Mouse (Mus musculus): Measurements from ENCODE around the gene Slc35g3. TPM values are rescaled to one million over a fixed set of nuclear protein-coding genes. Genes with fewer than 3 reads are reported as not detected.

Slc35g3 gene
- total RNA-seq, 1 experiment, result 0.22 TPM

DNA sequence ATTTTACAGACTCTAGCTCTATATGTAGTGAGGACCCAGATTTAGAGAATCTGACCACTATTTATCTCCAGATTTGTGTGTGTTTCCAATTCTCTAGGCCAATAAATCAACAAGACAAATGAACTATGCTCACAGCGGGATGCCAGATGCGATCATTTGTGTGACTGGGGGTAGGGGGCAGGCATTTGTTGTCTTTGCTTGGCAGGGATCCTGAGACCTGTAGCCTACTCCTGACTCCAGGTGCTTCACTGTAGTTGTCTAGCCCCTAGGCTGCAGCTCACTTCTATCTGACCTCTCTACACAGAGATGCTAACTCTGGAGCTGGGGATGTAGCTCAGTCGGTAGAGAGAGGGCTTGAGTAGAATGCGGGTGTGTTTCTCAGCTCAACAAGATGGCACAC, 20.1 kb upstream of the Slc35g3 start:
- in situ Hi-C loops (cut with MboI; ENCODE audit: low sequenced_read_pairs in 2 of 2, unreplicated experiment in 2 of 2), result no loop called here
- Histone ChIP-seq H3K4me3 (ENCODE audit: insufficient read depth in 1 of 2, low read depth in 1 of 2, low read length in 2 of 2, poor library complexity in 1 of 2, severe bottlenecking in 1 of 2) (no peak overlapping the region), H3K4me1 (ENCODE audit: control insufficient read depth in 2 of 2, insufficient read depth in 2 of 2, low read length in 2 of 2, poor library complexity in 1 of 2) (peaks cover 3 to 26% of the 10 kb centered on the region in 2 experiments), H3K27ac (ENCODE audit: insufficient read depth, low read depth, low read length, poor library complexity, severe bottlenecking) (no peak overlapping the region), H3K9me3 (ENCODE audit: control insufficient read depth, insufficient read depth, low read depth, low read length) (no peaks in the 10 kb centered on the region), H3K9ac (ENCODE audit: insufficient read depth, low read depth, low read length, poor library complexity, severe bottlenecking) (no peak overlapping the region), H3K36me3 (ENCODE audit: control insufficient read depth, insufficient read depth, low read length, poor library complexity, severe bottlenecking) (no peaks in the 10 kb centered on the region)
- TF ChIP-seq ZC3H11A (IDR thresholded peaks at IDR 0.05; ENCODE audit: borderline replicate concordance, low read depth, low read length), result no peak
- TF ChIP-seq CHD2 (IDR thresholded peaks at IDR 0.05; ENCODE audit: low read depth, low read length), result no peak
- no peak for TF ChIP-seq MAFK (IDR thresholded peaks at IDR 0.05; ENCODE audit: insufficient read depth, low read depth, low read length)
- TF ChIP-seq HCFC1 (IDR thresholded peaks at IDR 0.05; ENCODE audit: borderline replicate concordance, insufficient read depth, low read length), result no peak
- no peak for TF ChIP-seq ZNF384 (IDR thresholded peaks at IDR 0.05; ENCODE audit: low read depth, low read length)
- no peak for DNase-seq (ENCODE audit: low read depth, low spot score)

DNA sequence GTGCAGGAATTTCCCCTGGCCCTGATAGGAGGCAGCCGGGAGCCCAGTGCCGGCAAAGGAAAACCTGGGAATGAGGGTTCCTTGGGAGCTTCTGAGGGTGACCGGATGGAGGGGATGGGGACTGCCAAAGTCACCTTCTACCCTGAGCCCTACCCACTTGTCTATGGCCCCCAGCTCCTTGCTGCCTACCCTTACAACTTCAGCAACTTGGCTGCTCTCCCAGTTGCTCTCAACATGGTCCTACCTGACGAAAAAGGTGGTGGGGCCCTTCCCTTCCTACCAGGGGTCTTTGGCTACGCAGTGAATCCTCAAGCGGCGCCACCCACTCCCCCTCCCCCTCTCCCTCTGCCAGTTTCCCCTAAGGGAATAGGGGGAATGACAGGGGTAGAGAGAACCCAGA, 17.2 kb upstream of the Slc35g3 start:
- in situ Hi-C loops (cut with MboI; ENCODE audit: low sequenced_read_pairs in 2 of 2, unreplicated experiment in 2 of 2), result no loop called here
- Histone ChIP-seq H3K9me3 (ENCODE audit: control insufficient read depth, insufficient read depth, low read depth, low read length) (no peaks in the 10 kb centered on the region), H3K4me3 (ENCODE audit: insufficient read depth in 1 of 2, low read depth in 1 of 2, low read length in 2 of 2, poor library complexity in 1 of 2, severe bottlenecking in 1 of 2) (no peak overlapping the region), H3K36me3 (ENCODE audit: control insufficient read depth, insufficient read depth, low read length, poor library complexity, severe bottlenecking) (no peaks in the 10 kb centered on the region), H3K9ac (ENCODE audit: insufficient read depth, low read depth, low read length, poor library complexity, severe bottlenecking) (no peak overlapping the region), H3K4me1 (ENCODE audit: control insufficient read depth in 2 of 2, insufficient read depth in 2 of 2, low read length in 2 of 2, poor library complexity in 1 of 2) (peaks cover 8 to 33% of the 10 kb centered on the region in 2 experiments), H3K27ac (ENCODE audit: insufficient read depth, low read depth, low read length, poor library complexity, severe bottlenecking) (no peak overlapping the region)
- TF ChIP-seq ZNF384 (IDR thresholded peaks at IDR 0.05; ENCODE audit: low read depth, low read length) (no peak), CHD2 (IDR thresholded peaks at IDR 0.05; ENCODE audit: low read depth, low read length) (no peak), ZC3H11A (IDR thresholded peaks at IDR 0.05; ENCODE audit: borderline replicate concordance, low read depth, low read length) (no peak), HCFC1 (IDR thresholded peaks at IDR 0.05; ENCODE audit: borderline replicate concordance, insufficient read depth, low read length) (no peak), MAFK (IDR thresholded peaks at IDR 0.05; ENCODE audit: insufficient read depth, low read depth, low read length) (no peak)
- DNase-seq (ENCODE audit: low read depth, low spot score), result no peak

DNA sequence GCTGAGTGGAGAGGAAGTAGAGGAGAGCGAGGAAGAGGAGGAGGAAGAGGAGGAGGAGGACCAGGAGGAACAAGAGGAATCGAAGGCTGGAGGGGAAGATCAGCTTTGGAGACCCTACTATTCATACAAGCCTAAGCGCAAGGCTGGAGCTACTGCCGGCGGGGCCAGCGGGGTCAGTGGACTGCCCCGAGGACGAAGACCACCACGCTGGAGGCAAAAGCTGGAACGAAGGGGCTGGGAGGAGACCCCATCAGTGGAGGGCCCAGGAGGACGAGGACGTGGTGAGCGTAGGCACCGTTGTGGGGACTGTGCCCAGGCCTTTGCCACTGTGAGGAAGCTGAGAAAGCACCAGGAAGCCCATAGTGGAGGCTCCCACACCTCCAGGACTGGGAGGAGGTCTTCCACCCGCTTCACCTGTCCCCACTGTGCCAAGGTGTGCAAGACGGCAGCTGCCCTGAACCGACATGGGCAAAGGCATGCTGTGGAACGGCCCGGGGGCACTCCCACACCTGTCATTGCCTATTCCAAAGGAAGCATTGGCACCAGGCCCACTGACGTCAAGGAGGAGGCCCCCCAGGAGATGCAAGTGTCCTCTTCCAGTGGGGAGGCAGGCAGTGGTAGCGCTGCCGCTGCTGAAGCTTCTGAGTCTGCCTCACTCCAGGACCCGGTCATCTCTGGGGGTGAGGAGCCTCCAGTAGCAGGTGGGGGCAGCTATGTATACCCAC, 16.7 kb upstream of the Slc35g3 start:
- no peak for TF ChIP-seq CHD2 (IDR thresholded peaks at IDR 0.05; ENCODE audit: low read depth, low read length)
- no peak for DNase-seq (ENCODE audit: low read depth, low spot score)
- no peaks in the 10 kb centered on the region for H3K9me3 ChIP-seq (ENCODE audit: control insufficient read depth, insufficient read depth, low read depth, low read length)
- no peak overlapping the region for H3K4me3 ChIP-seq (ENCODE audit: insufficient read depth in 1 of 2, low read depth in 1 of 2, low read length in 2 of 2, poor library complexity in 1 of 2, severe bottlenecking in 1 of 2)
- in situ Hi-C loops (cut with MboI; ENCODE audit: low sequenced_read_pairs in 2 of 2, unreplicated experiment in 2 of 2), result no loop called here
- peaks cover 6 to 33% of the 10 kb centered on the region in 2 experiments; a peak in 3 of 4 replicates for H3K4me1 ChIP-seq (ENCODE audit: control insufficient read depth in 2 of 2, insufficient read depth in 2 of 2, low read length in 2 of 2, poor library complexity in 1 of 2)
- no peak overlapping the region for H3K27ac ChIP-seq (ENCODE audit: insufficient read depth, low read depth, low read length, poor library complexity, severe bottlenecking)
- no peaks in the 10 kb centered on the region for H3K36me3 ChIP-seq (ENCODE audit: control insufficient read depth, insufficient read depth, low read length, poor library complexity, severe bottlenecking)
- no peak overlapping the region for H3K9ac ChIP-seq (ENCODE audit: insufficient read depth, low read depth, low read length, poor library complexity, severe bottlenecking)

DNA sequence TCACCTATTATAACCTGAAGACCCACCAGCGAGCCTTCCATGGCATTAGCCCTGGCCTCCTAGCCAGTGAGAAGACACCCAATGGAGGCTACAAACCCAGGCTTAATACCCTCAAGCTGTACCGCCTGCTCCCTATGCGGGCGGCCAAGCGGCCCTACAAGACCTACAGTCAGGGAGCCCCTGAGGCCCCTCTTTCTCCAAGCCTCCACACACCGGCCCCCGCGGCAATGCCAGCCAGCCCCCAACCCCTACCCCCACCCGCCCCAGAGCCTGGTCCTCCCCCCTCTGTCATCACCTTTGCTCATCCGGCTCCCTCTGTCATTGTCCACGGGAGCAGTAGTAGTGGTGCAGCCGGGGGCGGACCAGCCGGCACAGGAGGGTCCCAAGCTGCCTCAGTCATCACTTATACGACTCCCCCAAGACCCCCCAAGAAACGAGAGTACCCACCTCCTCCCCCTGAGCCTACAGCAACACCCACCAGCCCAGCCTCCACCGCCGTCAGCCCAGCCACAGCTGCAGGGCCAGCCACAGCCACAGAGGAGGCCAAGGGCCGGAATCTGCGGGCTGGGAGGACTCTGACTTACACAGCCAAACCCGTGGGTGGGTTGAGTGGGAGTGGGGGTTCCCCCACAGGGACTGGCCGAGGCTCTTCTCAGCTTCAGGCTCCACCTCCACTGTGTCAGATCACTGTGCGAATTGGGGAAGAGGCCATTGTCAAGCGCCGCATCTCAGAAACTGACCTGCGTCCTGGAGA, 15.9 kb upstream of the Slc35g3 start:
- Histone ChIP-seq H3K27ac (ENCODE audit: insufficient read depth, low read depth, low read length, poor library complexity, severe bottlenecking) (no peak overlapping the region), H3K4me3 (ENCODE audit: insufficient read depth in 1 of 2, low read depth in 1 of 2, low read length in 2 of 2, poor library complexity in 1 of 2, severe bottlenecking in 1 of 2) (no peak overlapping the region), H3K36me3 (ENCODE audit: control insufficient read depth, insufficient read depth, low read length, poor library complexity, severe bottlenecking) (no peaks in the 10 kb centered on the region), H3K9me3 (ENCODE audit: control insufficient read depth, insufficient read depth, low read depth, low read length) (no peaks in the 10 kb centered on the region), H3K9ac (ENCODE audit: insufficient read depth, low read depth, low read length, poor library complexity, severe bottlenecking) (no peak overlapping the region), H3K4me1 (ENCODE audit: control insufficient read depth in 2 of 2, insufficient read depth in 2 of 2, low read length in 2 of 2, poor library complexity in 1 of 2) (peaks cover 6 to 32% of the 10 kb centered on the region in 2 experiments; a peak in 3 of 4 replicates)
- no peak for TF ChIP-seq ZC3H11A (IDR thresholded peaks at IDR 0.05; ENCODE audit: borderline replicate concordance, low read depth, low read length)
- TF ChIP-seq CHD2 (IDR thresholded peaks at IDR 0.05; ENCODE audit: low read depth, low read length), result no peak
- TF ChIP-seq HCFC1 (IDR thresholded peaks at IDR 0.05; ENCODE audit: borderline replicate concordance, insufficient read depth, low read length), result no peak
- no peak for TF ChIP-seq ZNF384 (IDR thresholded peaks at IDR 0.05; ENCODE audit: low read depth, low read length)
- TF ChIP-seq MAFK (IDR thresholded peaks at IDR 0.05; ENCODE audit: insufficient read depth, low read depth, low read length), result no peak
- no peak for DNase-seq (ENCODE audit: low read depth, low spot score)
- in situ Hi-C loops (cut with MboI; ENCODE audit: low sequenced_read_pairs in 2 of 2, unreplicated experiment in 2 of 2), result no loop called here

All from ES-E14 (cell line).